Mouse (Mus musculus) mesoderm, embryonic 11.5 days (tissue): ENCODE data around the gene Ddah1.
"Not testable (repeated sequence)": the region's sequence is repeated elsewhere in the genome, so short reads cannot be mapped to it uniquely, and the experiment has no call there.

Experiments used
- DNase-seq: peaks from one replicate; pipeline ENCODE4 v3.0.0-alpha.2; 2012; ENCODE audit warnings: low read depth, low spot score

The Ddah1 gene

DNA sequence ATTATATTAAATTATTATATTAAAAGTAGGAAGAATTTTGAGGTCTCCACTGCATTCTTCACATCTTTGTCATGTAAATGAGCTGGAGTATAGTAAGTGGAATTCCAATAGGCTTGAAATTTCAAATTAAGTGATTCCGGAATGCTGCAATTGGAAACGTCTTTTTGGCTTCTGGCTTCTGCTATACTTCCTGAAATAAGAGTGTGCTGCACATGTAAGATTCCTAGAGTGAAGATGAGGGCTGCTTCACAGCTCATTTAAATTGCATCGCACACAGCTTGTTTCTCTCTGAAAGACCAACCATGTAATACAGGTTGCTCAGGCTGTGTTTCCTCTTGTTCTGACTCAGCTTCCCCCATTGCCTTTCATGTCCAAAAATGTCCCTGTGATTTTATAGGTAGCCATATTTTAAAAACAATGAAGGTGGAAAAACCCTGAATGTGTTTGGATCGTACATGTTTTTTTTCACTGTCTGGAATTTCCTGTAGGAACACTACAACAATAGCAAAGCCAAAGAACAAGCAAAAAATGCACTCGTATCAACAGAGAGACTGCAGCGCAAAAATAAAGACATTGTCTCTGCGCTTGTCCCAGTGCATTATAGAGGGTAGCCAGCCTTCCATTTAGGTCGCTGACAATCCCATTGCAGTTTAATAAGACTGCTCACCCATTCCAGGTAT is 105.7 kb downstream of the Ddah1 start:
- no peak for DNase-seq

DNA sequence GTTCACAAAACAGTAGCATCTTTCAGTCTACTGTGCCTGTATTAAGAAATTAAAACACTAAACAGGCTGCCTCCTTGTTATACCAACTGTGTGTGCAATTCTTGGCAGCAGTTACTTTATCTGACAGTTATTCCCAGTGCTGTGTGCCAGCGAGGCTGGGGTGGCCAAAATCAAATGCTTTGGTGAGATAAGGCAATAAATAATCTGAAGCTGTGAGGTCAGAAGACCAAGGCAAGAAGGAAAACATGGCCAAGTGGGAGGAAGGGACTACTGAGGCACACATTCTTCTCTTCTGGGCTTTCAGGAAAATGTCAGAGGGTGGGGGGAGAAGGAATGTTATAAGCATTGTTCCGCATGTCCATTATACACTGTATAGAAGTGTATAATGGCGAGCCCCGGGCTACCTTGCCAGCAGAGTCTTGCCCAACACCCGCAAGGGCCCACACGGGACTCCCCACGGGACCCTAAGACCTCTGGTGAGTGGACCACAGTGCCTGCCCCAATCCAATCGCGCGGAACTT is 106.3 kb downstream of the Ddah1 start:
- DNase-seq, result no peak

- no peak for DNase-seq
Observed at GRCm38 (mm10) chr3:145872680-145873079, 114.2 kb downstream of the Ddah1 start.

DNA sequence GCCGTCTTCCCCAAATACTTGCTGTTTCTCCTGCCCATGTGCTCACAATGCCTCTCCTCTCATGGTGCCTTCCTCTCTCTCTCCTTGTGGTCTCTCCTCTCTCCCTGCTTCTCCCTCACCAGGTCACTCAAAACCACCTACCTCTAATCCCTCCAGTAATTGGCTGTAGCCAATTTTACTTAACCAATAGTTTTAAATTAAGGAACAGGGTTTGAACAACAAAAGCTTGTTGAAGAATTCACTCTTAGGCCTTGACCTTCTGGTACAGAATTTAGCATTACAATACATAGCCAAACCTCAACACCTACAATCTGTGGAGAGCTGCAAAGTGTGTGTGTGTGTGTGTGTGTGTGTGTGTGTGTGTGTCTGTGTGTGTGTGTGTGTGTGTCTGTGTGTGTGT is 114.8 kb downstream of the Ddah1 start:
- no peak for DNase-seq

DNA sequence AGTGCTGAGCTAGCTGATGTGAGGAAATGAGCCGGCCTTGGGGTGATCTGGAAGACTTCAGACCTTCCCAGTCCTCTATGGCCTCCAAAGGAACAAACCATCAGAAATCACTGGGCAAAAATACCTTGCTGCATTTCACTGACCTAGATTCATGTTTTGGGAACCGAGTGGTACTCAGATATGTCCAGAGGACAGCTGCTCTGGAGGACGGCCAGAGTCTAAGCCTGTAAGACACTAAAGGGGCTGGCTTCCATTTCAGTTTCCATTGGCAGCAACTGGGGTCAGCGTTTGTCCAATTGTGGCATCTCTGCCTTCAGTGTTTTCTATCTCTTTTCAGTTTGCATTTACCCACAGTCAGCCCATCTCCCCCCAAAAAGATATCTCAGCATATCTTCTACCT is 115.7 kb downstream of the Ddah1 start:
- no peak for DNase-seq

- no peak for DNase-seq
Observed at GRCm38 (mm10) chr3:145876120-145876519, 117.6 kb downstream of the Ddah1 start.

- not testable (repeated sequence) for DNase-seq
Observed at GRCm38 (mm10) chr3:145878867-145879266, 120.4 kb downstream of the Ddah1 start.

DNA sequence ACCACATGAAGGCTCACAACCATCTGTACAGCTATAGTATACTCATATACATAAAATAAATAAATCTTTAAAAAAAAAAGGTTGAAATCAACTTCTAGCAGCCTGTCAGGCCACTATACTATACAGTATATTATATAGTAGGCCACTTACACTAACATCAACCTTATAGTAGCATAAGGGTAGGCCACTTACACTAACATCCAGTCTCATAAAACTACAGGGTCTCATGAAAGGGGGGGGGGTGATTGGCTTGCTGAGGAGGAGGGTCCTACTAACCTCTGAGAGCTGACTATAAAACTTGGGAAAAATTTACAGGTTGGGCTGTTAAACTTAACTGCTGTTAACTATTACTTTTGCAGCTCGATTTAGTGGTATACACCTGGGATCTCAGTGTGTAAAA is 121.9 kb downstream of the Ddah1 start:
- DNase-seq, result no peak

DNA sequence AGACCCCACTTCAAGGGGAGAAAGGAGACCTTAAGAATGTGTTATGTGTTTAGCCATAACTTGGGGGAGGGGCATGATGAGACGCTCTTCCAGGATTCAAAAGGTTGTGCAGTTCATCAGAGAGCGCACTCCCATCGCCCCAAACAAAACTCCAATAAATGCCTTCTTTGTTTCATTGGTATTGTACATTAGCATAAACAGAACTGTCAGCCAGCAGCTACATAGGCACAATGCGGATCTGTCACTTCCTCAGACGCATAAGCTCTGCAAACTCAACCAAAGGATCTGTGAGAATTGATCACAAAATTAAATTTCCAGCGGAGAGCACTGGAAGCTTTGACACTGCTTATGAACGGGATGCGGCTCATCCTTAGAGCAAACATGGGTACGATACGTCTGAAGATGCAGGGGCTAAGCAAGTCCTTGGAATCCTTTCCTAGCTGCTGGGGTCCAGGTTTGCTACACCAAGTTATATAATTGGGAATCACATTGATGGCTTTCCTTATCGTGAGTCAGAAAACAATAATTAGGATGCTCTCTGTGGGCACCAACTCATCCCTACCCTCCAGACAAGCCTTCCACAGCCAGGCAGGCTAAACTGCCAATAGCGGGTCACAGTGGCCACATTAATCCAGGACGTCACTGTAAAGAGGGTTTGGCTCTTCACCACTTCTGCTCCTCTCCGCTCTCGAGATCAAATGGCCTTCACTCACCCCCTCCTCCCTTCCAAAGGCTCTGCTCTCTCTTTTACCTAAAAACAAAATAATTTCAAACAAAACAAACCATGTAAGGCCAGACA is 123.8 kb downstream of the Ddah1 start:
- no peak for DNase-seq

- no peak for DNase-seq
Observed at GRCm38 (mm10) chr3:145883233-145883632, 124.8 kb downstream of the Ddah1 start.

GRCm38 (mm10) chr3:145885376-145885775 is 126.9 kb downstream of the Ddah1 start:
- no peak for DNase-seq

DNA sequence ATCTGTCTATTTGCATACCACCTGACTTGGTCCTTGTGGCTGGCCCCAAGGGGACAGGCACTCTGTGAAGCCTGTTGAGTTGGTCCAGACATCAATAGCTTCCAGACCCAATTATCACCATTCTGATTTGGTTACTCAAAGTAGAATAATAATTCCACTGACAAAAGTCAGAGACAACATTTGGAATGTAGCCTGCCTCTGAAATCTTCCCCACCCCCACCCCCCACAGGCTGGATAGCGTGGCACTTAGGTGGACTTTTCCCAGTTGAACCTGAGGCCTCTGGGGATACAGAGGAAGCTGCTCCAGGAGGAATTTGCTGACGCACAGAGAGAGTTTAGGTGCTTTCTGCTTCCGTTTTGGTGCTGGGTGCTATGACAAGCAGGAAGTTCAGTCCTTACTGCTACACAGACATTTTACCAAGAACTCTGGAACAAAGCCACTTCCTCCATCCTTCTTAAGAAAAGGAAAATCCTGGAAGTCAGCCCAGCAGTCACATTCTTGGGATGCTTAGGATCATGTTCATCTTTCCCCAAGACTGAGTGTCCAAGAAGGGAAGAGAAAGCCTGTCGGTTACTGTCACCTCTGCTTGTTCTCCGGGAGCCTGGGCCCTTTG is 127.5 kb downstream of the Ddah1 start:
- peak; percentile 29 for DNase-seq

- no peak for DNase-seq
Observed at GRCm38 (mm10) chr3:145887430-145887971, 129.0 kb downstream of the Ddah1 start.

DNA sequence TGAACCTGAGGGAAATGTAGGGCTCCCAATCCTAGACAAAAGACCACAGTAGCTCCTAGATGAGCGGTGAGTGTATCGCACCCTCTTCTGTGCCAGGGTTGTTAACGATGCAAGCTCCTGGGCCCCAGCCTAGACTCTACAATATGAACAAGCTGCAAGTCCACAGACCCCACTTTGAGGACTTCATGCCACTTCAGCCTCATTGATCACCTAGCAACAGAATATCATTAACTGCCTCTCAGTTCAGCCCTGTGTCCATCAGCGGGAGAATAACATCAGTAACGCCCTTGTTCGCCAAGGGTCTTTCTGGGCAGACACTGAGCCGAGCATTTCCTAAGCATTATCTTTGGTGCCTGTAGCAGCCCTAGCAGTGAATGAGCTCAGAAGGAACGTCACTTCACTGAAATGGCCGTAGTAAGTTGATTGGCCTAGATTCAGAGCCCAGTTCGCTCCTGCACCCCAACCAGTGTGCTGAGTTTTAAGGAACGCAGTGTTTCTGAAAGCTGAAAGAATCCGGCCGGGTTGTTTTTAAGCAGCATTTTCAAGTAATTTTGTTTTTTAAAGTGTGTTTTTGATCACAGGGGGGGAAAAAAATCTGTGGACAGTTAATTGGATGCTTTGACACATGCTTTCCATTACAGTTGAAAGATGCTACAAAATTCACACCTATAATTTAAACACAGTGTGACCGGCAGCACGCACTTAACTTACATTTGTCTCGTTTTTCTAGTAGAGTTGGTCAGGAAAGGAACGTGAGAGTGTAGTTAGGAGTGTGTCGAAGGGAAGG is 132.1 kb downstream of the Ddah1 start:
- peak; percentile 76 for DNase-seq

- no peak for DNase-seq
Observed at GRCm38 (mm10) chr3:145892451-145892850, 134.0 kb downstream of the Ddah1 start.

GRCm38 (mm10) chr3:145894131-145894530 is 135.7 kb downstream of the Ddah1 start:
- no peak for DNase-seq

DNA sequence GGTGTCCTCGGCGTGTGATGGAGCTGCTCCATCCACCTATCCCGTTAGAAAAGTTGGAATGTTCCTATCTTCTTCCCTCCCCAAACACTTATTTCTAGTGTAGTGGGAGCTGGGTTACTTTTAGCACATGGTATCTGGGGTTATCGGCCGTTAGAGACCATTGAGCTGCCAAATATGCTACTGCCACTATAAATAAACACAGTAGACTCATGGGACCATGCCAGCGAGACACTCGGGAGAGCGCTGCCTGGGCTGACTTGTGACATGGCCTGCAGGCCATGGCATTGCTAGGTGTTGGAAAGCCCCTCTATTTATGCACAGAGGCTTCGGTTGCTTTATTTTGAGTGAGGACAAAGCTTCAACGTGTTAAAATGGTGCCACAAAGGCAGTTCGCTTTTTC is 139.3 kb downstream of the Ddah1 start:
- no peak for DNase-seq

GRCm38 (mm10) chr3:145899832-145900231 is 141.4 kb downstream of the Ddah1 start:
- DNase-seq, result no peak

DNA sequence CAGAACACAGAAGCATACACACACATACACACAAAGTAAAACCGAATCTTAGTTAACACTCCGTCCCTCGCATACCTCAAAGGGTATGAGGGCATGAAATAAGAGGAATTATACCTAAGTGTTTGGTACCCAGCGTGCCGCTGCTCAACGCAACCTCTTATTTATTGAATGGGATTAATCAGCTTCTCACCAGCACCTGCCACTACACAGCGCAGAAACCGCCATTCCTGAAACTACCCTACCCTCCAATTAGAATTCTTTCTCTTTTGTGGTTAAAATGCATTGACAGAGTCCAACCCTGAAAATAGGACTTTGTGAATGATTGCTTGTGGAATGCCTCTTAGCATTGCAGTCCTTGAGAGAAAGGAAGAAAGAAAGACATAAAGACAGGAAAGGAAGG is 145.1 kb downstream of the Ddah1 start:
- DNase-seq, result no peak

- peak; percentile 73 for DNase-seq
Observed at GRCm38 (mm10) chr3:145904850-145905776, 146.6 kb downstream of the Ddah1 start.
